Mouse (Mus musculus): ENCODE results near the gene Dcst1. TPM values are rescaled to one million over a fixed set of nuclear protein-coding genes. Genes with fewer than 3 reads are reported as not detected.

The Dcst1 gene
- polyA plus RNA-seq, 1 experiment from 2014 or later = 0.31 TPM

DNA sequence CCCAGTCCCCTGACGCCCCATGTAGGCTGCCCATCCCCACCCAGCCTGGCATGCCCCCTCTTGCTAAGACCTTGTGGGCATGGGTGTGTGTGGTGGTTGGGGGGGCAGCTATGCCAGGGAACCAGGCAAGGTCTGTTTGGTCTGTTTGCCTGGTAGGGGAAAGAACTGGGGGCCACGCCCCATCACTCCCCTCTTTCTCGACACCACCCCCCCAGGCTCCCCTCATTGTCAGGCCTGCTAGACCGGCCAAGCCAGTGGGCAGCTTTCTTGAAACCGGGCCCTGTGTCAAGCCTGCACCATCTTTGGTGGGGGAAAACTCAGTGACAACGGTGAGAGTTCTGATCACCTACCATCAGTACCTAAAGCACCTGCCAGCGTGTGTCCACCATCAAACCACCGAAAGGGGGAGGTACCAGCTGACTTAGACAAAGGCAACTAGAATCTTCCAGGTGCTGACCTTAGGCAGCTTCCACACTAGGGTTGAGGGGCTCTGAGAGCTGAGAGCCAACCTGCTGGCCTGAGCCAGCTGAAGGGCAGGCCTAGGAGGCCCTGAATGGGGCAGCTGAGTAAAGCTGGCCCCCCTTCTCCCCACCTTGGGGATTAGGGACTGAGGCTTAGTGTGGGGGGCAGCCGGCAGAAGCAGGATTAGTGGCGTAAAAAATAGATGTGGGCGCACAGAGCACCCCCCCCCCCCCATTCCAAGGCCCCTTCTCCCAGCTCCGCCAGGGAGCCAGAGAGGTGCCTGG, 19.5 kb upstream of the Dcst1 start:
- no peak overlapping the region for H3K27ac ChIP-seq (ENCODE audit: low read depth, low read length)
- H3K4me1 ChIP-seq (ENCODE audit: control insufficient read depth, insufficient read depth, low read length) = no peaks in the 10 kb centered on the region
- H3K36me3 ChIP-seq (ENCODE audit: control insufficient read depth, insufficient read depth, low read length) = no peaks in the 10 kb centered on the region
- H3K9ac ChIP-seq (ENCODE audit: low read length) = no peak overlapping the region
- no peak overlapping the region for H3K4me3 ChIP-seq (ENCODE audit: low read depth, low read length)
- no peaks in the 10 kb centered on the region for H3K9me3 ChIP-seq (ENCODE audit: control insufficient read depth, low read length)
- 74% methylated on average over 9 of the region's 12 CpGs for WGBS
- no peak overlapping the region for H3K4me2 ChIP-seq (ENCODE audit: low read depth)
- no peaks in the 10 kb centered on the region for H3K27me3 ChIP-seq (ENCODE audit: control insufficient read depth, insufficient read depth, low read length)
- DNase-seq (ENCODE audit: low spot score) (no peak), ATAC-seq (ENCODE audit: insufficient read depth, low FRiP score, low TSS enrichment) (no peak)

DNA sequence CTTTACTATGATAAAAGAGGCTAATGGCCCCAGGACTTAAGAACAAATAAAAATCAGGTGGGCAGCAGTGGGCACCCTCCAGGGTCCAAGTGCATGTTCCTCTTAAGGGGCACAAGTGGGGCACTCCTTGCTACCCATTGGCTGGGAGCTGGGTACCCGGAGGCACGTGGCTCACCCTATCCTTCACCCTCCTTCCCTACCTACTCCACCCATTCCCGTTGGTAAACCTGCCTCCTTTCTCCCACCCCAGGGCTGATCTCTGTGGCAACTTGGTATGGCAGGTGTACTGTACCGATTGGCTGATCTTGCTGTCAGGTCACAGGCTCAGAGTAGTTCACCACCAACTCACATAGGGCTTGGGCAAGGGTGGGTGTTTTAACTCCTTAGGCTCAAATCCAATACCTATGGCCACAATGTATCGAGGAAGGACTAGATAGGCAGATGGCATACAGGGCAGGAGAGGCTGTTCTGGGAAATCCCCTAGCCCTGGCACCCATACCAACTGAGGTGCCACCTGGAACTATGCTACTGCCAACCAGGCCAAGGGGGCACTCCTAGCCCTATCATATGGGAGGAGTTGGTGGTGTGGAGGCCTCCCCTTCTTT, 18.7 kb upstream of the Dcst1 start:
- Histone ChIP-seq H3K36me3 (ENCODE audit: control insufficient read depth, insufficient read depth, low read length) (no peaks in the 10 kb centered on the region), H3K9me3 (ENCODE audit: control insufficient read depth, low read length) (no peaks in the 10 kb centered on the region), H3K4me1 (ENCODE audit: control insufficient read depth, insufficient read depth, low read length) (no peaks in the 10 kb centered on the region), H3K4me2 (ENCODE audit: low read depth) (no peak overlapping the region), H3K27me3 (ENCODE audit: control insufficient read depth, insufficient read depth, low read length) (no peaks in the 10 kb centered on the region), H3K27ac (ENCODE audit: low read depth, low read length) (no peak overlapping the region), H3K4me3 (ENCODE audit: low read depth, low read length) (no peak overlapping the region), H3K9ac (ENCODE audit: low read length) (no peak overlapping the region)
- no peak for DNase-seq (ENCODE audit: low spot score)
- WGBS = 83% methylated on average over 5 of the region's 5 CpGs
- no peak for ATAC-seq (ENCODE audit: insufficient read depth, low FRiP score, low TSS enrichment)

GRCm38 (mm10) chr3:89382950-89383349, 17.9 kb upstream of the Dcst1 start:
- Histone ChIP-seq H3K4me1 (ENCODE audit: control insufficient read depth, insufficient read depth, low read length) (no peaks in the 10 kb centered on the region), H3K4me2 (ENCODE audit: low read depth) (no peak overlapping the region), H3K9me3 (ENCODE audit: control insufficient read depth, low read length) (no peaks in the 10 kb centered on the region), H3K4me3 (ENCODE audit: low read depth, low read length) (no peak overlapping the region), H3K27ac (ENCODE audit: low read depth, low read length) (no peak overlapping the region), H3K27me3 (ENCODE audit: control insufficient read depth, insufficient read depth, low read length) (no peaks in the 10 kb centered on the region), H3K9ac (ENCODE audit: low read length) (no peak overlapping the region), H3K36me3 (ENCODE audit: control insufficient read depth, insufficient read depth, low read length) (no peaks in the 10 kb centered on the region)
- no peak for DNase-seq (ENCODE audit: low spot score)
- 86% methylated on average over 5 of the region's 5 CpGs for WGBS
- no peak for ATAC-seq (ENCODE audit: insufficient read depth, low FRiP score, low TSS enrichment)

DNA sequence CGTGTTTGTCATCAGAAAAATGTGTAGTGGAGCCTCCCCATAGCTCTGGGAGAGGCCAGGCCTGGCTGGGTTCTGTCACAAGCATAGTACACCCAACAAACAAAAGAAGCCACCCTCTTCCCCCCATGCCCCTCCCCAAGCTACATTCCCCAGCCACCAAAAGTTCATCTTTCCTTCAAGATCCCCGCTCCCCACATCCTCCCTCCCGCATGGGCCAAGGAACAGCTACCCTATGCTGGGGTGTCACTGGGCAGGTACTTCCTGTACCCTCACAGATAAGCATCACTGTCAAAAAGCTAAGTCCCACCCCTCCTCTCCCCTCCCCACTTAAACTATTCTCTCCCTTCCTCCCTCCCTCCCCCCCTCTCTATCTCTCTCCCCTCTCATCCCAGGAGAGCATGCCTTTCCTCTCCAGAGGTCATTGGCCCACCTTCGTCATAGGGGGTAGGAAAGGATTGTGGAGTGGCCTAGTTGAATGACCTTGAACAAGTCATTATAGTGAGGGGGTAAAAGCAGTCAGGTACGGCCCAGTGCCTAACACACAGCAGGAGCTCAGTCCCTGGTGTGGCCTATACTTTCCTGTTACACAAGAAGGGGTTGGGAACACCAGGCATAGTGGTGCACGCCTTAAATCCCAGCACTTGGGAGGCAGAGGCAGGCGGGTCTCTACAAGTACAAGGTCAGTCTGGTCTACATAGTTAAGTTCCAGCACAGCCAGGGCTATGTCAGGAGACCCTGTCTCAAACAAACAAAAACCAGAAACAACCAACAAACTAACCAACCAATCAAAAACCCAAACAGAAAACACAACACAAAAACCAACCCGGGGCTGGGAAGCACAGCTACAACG, 17.2 kb upstream of the Dcst1 start:
- DNase-seq (ENCODE audit: low spot score) = no peak
- Histone ChIP-seq H3K9ac (ENCODE audit: low read length) (no peak overlapping the region), H3K4me2 (ENCODE audit: low read depth) (no peak overlapping the region), H3K27me3 (ENCODE audit: control insufficient read depth, insufficient read depth, low read length) (no peaks in the 10 kb centered on the region), H3K36me3 (ENCODE audit: control insufficient read depth, insufficient read depth, low read length) (no peaks in the 10 kb centered on the region), H3K9me3 (ENCODE audit: control insufficient read depth, low read length) (no peaks in the 10 kb centered on the region), H3K27ac (ENCODE audit: low read depth, low read length) (no peak overlapping the region), H3K4me1 (ENCODE audit: control insufficient read depth, insufficient read depth, low read length) (no peaks in the 10 kb centered on the region), H3K4me3 (ENCODE audit: low read depth, low read length) (no peak overlapping the region)
- ATAC-seq (ENCODE audit: insufficient read depth, low FRiP score, low TSS enrichment) = no peak
- WGBS = 86% methylated on average over 9 of the region's 9 CpGs

DNA sequence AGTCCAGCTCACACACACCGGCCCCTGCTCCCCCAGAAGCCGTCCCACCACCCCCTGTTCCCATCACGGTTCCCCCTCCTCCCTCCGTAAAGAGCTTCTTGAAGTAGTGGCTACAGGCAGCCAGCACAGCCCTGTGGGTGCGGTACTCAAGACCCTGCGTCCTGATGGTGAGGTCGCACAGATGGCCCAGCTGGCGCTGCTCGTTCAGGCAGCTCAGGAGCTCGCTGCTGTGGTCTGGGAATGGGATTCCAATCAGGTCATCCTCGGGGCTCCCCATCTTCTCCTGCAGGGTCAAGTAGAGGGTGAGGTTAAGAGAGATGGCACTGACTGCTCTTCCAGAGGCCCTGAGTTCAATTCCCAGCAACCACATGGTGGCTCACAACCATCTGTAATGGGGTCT, 16.2 kb upstream of the Dcst1 start:
- H3K36me3 ChIP-seq (ENCODE audit: control insufficient read depth, insufficient read depth, low read length) = no peaks in the 10 kb centered on the region
- H3K9me3 ChIP-seq (ENCODE audit: control insufficient read depth, low read length) = no peaks in the 10 kb centered on the region
- DNase-seq (ENCODE audit: low spot score) (no peak), ATAC-seq (ENCODE audit: insufficient read depth, low FRiP score, low TSS enrichment) (no peak)
- H3K4me2 ChIP-seq (ENCODE audit: low read depth) = no peak overlapping the region
- H3K4me1 ChIP-seq (ENCODE audit: control insufficient read depth, insufficient read depth, low read length) = no peaks in the 10 kb centered on the region
- H3K9ac ChIP-seq (ENCODE audit: low read length) = no peak overlapping the region
- H3K27ac ChIP-seq (ENCODE audit: low read depth, low read length) = no peak overlapping the region
- 80% methylated on average over 11 of the region's 11 CpGs for whole genome bisulfite sequencing
- no peaks in the 10 kb centered on the region for H3K27me3 ChIP-seq (ENCODE audit: control insufficient read depth, insufficient read depth, low read length)
- H3K4me3 ChIP-seq (ENCODE audit: low read depth, low read length) = no peak overlapping the region

DNA sequence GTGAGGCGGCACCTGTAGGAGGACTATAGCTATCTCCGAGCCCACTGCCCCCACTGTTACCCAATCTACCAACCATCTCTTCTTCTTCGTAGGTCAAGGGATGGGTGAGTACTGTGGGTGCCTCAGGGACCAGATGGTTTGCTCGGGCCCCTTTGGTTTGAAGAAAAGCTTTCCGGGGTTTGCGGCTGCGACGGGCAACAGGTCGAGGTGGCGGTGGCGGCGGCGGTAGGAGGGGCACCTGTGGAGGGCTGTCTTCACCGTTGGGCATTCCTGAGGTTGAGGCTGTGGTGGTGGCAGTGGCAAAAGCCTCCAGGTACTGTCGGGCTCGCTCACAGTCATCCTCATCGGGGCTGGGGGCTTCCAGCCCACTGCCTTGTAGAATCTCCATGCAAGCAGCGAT, 15.7 kb upstream of the Dcst1 start:
- H3K9ac ChIP-seq (ENCODE audit: low read length) = no peak overlapping the region
- no peaks in the 10 kb centered on the region for H3K4me1 ChIP-seq (ENCODE audit: control insufficient read depth, insufficient read depth, low read length)
- no peak overlapping the region for H3K4me2 ChIP-seq (ENCODE audit: low read depth)
- H3K9me3 ChIP-seq (ENCODE audit: control insufficient read depth, low read length) = no peaks in the 10 kb centered on the region
- WGBS = 93% methylated on average over 18 of the region's 18 CpGs
- ATAC-seq (ENCODE audit: insufficient read depth, low FRiP score, low TSS enrichment) (no peak), DNase-seq (ENCODE audit: low spot score) (no peak)
- H3K27me3 ChIP-seq (ENCODE audit: control insufficient read depth, insufficient read depth, low read length) = no peaks in the 10 kb centered on the region
- no peak overlapping the region for H3K4me3 ChIP-seq (ENCODE audit: low read depth, low read length)
- H3K27ac ChIP-seq (ENCODE audit: low read depth, low read length) = no peak overlapping the region
- no peaks in the 10 kb centered on the region for H3K36me3 ChIP-seq (ENCODE audit: control insufficient read depth, insufficient read depth, low read length)

DNA sequence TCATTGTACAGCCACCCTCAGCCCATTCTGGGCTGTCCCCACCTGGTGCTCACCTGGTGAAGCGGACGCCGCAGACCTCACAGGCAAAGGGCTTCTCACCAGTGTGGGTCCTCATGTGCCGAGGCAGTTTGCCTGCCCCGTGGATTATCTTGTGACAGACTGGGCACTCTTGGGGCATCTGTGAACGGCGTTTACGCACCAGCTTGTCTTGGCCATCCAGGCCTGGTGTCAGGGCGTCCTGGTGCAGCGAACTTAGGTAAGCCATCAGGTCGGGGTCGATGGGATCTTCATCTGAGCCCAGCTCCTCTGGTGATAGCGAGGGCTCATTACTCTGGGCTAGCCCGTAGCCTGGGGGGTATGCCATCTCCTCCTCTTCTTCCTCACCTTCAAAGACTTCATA, 15.2 kb upstream of the Dcst1 start:
- H3K4me2 ChIP-seq (ENCODE audit: low read depth) = no peak overlapping the region
- no peak overlapping the region for H3K27ac ChIP-seq (ENCODE audit: low read depth, low read length)
- H3K27me3 ChIP-seq (ENCODE audit: control insufficient read depth, insufficient read depth, low read length) = no peaks in the 10 kb centered on the region
- no peak overlapping the region for H3K9ac ChIP-seq (ENCODE audit: low read length)
- no peak overlapping the region for H3K4me3 ChIP-seq (ENCODE audit: low read depth, low read length)
- H3K4me1 ChIP-seq (ENCODE audit: control insufficient read depth, insufficient read depth, low read length) = no peaks in the 10 kb centered on the region
- no peak for ATAC-seq (ENCODE audit: insufficient read depth, low FRiP score, low TSS enrichment)
- no peaks in the 10 kb centered on the region for H3K9me3 ChIP-seq (ENCODE audit: control insufficient read depth, low read length)
- H3K36me3 ChIP-seq (ENCODE audit: control insufficient read depth, insufficient read depth, low read length) = no peaks in the 10 kb centered on the region
- 94% methylated on average over 14 of the region's 14 CpGs for WGBS
- no peak for DNase-seq (ENCODE audit: low spot score)

- WGBS = 87% methylated on average over 31 of the region's 31 CpGs
- Histone ChIP-seq H3K9ac (ENCODE audit: low read length) (no peak overlapping the region), H3K4me1 (ENCODE audit: control insufficient read depth, insufficient read depth, low read length) (no peaks in the 10 kb centered on the region), H3K4me2 (ENCODE audit: low read depth) (no peak overlapping the region), H3K4me3 (ENCODE audit: low read depth, low read length) (no peak overlapping the region), H3K9me3 (ENCODE audit: control insufficient read depth, low read length) (no peaks in the 10 kb centered on the region), H3K36me3 (ENCODE audit: control insufficient read depth, insufficient read depth, low read length) (no peaks in the 10 kb centered on the region), H3K27me3 (ENCODE audit: control insufficient read depth, insufficient read depth, low read length) (no peaks in the 10 kb centered on the region), H3K27ac (ENCODE audit: low read depth, low read length) (no peak overlapping the region)
- ATAC-seq (ENCODE audit: insufficient read depth, low FRiP score, low TSS enrichment) (no peak), DNase-seq (ENCODE audit: low spot score) (no peak)
Measured at GRCm38 (mm10) chr3:89379388-89380131, 14.5 kb upstream of the Dcst1 start.
